Mouse (Mus musculus) heart, postnatal 0 days (tissue): ENCODE results near the gene Apol7e. TPM values are rescaled to one million over a fixed set of nuclear protein-coding genes. Genes with fewer than 3 reads are reported as not detected.

Experiments
- ATAC-seq: fragments of 200-750 bp; cut with Nextera tagmentation; 2 replicates; pipeline ENCODE4 v1.8.0; 2017; ENCODE audit warnings: low read depth, moderate number of reproducible peaks, moderate library complexity; ENCODE audit not compliant: insufficient read depth
- DNase-seq: peaks from one replicate; pipeline ENCODE4 v3.0.0-alpha.2; 2016; ENCODE audit warnings: low spot score
- H3K27ac ChIP-seq: fragments of 300-500 bp; sonication (generic); 2 replicates; pipeline ENCODE4 v1.5.1; 2014; ENCODE audit warnings: low read depth, mild to moderate bottlenecking
- H3K27me3 ChIP-seq: fragments of 300-500 bp; sonication (generic); 2 replicates; pipeline ENCODE4 v1.6.1; 2014; ENCODE audit warnings: low read length, mixed read lengths; ENCODE audit not compliant: control insufficient read depth, insufficient read depth
- H3K36me3 ChIP-seq: fragments of 300-500 bp; sonication (generic); replicated peaks from 2 replicates; pipeline ENCODE4 v1.6.1; 2014; ENCODE audit warnings: low read length, mixed read lengths; ENCODE audit not compliant: control insufficient read depth, insufficient read depth
- H3K4me1 ChIP-seq: fragments of 300-500 bp; sonication (generic); 2 replicates; pipeline ENCODE4 v1.6.1; 2014; ENCODE audit warnings: antibody characterized with exemption; ENCODE audit not compliant: control insufficient read depth, insufficient read depth
- H3K4me2 ChIP-seq: fragments of 300-500 bp; sonication (generic); 2 replicates; pipeline ENCODE4 v1.6.1; 2014; ENCODE audit warnings: low read depth, mild to moderate bottlenecking, low read length, moderate library complexity
- H3K4me3 ChIP-seq: fragments of 300-500 bp; sonication (generic); 2 replicates; pipeline ENCODE4 v1.5.1; 2014; ENCODE audit warnings: low read depth, low read length
- H3K9ac ChIP-seq: fragments of 300-500 bp; sonication (generic); replicated peaks from 2 replicates; pipeline ENCODE4 v1.6.1; 2014; ENCODE audit warnings: low read depth, low read length, mixed read lengths
- H3K9me3 ChIP-seq: fragments of 300-500 bp; sonication (generic); replicated peaks from 2 replicates; pipeline ENCODE4 v1.6.1; 2016; ENCODE audit warnings: low read length; ENCODE audit not compliant: control insufficient read depth
- CTCF ChIP-seq: IDR thresholded peaks from 2 replicates; pipeline ENCODE4 v1.5.1; 2016; ENCODE audit warnings: antibody characterized with exemption, control low read depth, low read depth
- EP300 ChIP-seq: IDR thresholded peaks from 2 replicates; pipeline ENCODE4 v1.6.1; 2016; ENCODE audit warnings: antibody characterized with exemption, low read depth
- WGBS: fragments of 180-500 bp; shearing (Covaris S2); extraction: QIAGEN DNeasy Blood & Tissue Kit; methylation state at CpG from one replicate; pipeline ENCODE4 v1.1.7; 2014; 5-methylcytosine and 5-hydroxymethylcytosine counted together
- polyA plus RNA-seq: library from polyadenylated mRNA; unstranded; fragments of >200 nt; fragmentation: Nextera tagmentation; extraction: Ambion mirVana; gene quantifications from 2 replicates; pipeline ENCODE4 v1.2.1, GENCODE M21; 2015
- total RNA-seq: library from RNA; depleted of rRNA; stranded (reverse); fragments of >200 nt; gene quantifications from 2 replicates; pipeline ENCODE4 v1.2.3, GENCODE M21; 2014; ENCODE audit warnings: low replicate concordance; rRNA removed

The Apol7e gene
- total and polyA plus RNA-seq, 2 experiments from 2014 or later: not detected

DNA sequence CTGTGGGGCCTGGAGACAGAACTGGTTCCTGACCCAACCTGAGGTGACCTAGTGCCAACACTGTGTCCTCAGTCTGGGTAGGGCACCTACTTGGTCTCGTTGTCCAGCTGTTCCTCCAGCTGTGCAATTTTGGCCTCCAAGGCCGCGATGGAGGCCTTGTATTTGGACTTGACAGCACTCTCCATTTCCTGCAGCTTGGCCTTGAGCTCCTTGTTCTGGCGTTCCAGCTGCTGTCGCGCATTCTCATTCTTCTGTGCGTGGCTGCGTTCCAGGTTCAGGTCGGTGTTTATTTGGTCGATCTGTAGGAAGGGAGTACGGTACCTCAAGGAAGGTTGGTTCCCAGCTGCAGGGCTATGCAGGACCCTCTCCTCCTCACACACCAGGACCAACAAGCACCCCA lies 65.0 kb downstream of the Apol7e start:
- H3K4me2 ChIP-seq: no peak overlapping the region
- H3K27me3 ChIP-seq: no peaks in the 10 kb centered on the region
- peaks cover 90% of the 10 kb centered on the region for H3K36me3 ChIP-seq
- no peaks in the 10 kb centered on the region for H3K4me1 ChIP-seq
- DNase-seq (no peak), ATAC-seq (no peak)
- no peaks in the 10 kb centered on the region for H3K9me3 ChIP-seq
- H3K27ac ChIP-seq: peak overlapping the region; percentile 48; the same call in 1 of the 2 replicates
- TF ChIP-seq CTCF: no peak
- TF ChIP-seq EP300: no peak
- WGBS: 69% methylated on average over 11 of the region's 11 CpGs
- no peak overlapping the region for H3K9ac ChIP-seq
- no peak overlapping the region for H3K4me3 ChIP-seq

DNA sequence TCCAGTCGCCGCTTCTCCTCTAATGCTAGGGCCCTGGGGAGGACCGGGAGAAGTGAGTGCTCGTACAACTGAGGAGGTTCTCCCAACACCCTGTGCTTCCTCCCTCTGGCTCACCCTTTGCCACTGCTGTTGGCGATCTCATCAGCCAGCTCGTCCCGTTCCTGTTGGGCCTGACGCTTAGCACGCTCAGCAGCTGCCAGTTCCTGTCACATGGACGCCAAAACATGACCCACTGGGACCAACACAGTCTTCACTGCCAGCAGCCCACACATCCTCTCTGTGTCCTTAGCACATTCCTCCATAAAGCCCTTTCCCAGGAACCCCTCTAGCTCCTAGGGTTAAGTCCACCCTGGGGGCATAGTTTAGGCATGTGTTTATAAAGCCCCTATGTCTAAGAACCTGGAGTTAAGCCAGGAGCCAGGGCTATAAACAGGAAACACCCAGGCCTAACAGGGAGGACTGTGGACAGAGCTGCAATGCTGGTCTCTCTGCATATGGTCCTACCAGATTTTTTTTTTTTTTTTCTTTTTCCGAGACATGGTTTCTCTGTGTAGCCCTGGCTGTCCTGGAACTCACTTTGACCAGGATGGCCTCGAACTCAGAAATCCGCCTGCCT lies 65.8 kb downstream of the Apol7e start:
- DNase-seq (peak; percentile 41), ATAC-seq (0 out of 2 replicates have a peak, but pooled peaks have one; percentile 18)
- Histone ChIP-seq H3K9ac (no peak overlapping the region), H3K9me3 (no peaks in the 10 kb centered on the region), H3K4me1 (no peaks in the 10 kb centered on the region), H3K4me2 (no peak overlapping the region), H3K27ac (peak overlapping the region; percentile 48), H3K27me3 (no peaks in the 10 kb centered on the region), H3K36me3 (peaks cover 98% of the 10 kb centered on the region), H3K4me3 (no peak overlapping the region)
- 56% methylated on average over 13 of the region's 13 CpGs for WGBS
- TF ChIP-seq CTCF: no peak
- no peak for TF ChIP-seq EP300

DNA sequence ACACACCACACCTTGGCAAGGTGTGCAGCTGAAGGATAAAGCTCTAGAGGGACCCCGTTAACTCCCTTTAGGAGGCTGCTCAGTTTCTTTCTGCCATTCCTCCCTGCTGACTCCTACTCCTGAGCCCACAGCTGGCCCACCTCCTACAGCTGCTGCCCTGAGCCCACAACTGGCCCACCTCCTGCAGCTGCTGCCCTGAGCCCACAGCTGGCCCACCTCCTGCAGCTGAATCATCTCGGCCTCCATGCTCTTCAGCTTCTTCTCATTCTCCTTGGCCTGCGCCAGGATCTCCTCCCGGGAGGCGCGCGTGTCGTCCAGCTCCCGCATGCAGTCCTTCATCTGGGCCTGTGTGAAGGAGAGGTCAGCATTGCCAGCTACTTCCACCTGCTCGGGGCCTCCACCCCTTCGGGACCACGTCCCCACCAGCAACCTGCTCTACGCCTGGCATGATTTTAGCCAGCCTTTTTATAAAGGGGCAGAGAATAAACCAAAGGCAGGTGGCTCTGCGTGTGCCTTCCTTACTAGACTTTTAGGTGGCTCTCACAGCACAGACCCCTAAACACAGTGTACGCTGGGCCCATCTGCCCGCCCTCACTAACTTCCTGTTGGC lies 66.9 kb downstream of the Apol7e start:
- H3K9me3 ChIP-seq: no peaks in the 10 kb centered on the region
- no peaks in the 10 kb centered on the region for H3K27me3 ChIP-seq
- TF ChIP-seq CTCF: no peak
- no peak for TF ChIP-seq EP300
- no peak overlapping the region for H3K9ac ChIP-seq
- DNase-seq (no peak), ATAC-seq (no peak)
- no peak overlapping the region for H3K4me3 ChIP-seq
- H3K27ac ChIP-seq: no peak overlapping the region
- H3K4me2 ChIP-seq: no peak overlapping the region
- H3K4me1 ChIP-seq: no peaks in the 10 kb centered on the region
- WGBS: 84% methylated on average over 16 of the region's 16 CpGs
- H3K36me3 ChIP-seq: peaks cover 100% of the 10 kb centered on the region

DNA sequence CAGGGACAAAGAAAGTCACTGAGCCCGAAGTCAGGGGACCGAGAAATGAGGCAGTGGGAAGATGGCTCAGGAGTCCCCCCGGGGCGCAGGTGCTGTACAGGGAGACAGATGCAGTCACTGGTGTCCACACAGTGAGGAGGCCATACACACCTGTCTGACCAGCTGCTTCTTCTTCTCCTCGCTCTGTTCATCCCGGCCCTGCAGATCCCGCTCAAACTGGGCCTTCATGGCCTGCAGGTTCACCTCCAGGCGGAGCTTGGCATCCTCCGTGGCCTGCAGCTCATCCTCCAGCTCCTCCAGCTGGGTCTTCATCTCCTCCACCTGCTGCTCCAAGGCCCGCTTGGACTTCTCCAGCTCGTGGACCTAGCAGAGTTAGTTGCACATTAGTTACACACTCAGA lies 68.3 kb downstream of the Apol7e start:
- ATAC-seq: no peak
- H3K4me3 ChIP-seq: no peak overlapping the region

More for the DNA sequence above, 68.3 kb downstream of the Apol7e start:
- no peak for TF ChIP-seq EP300
- TF ChIP-seq CTCF: no peak
- Histone ChIP-seq H3K36me3 (peaks cover 100% of the 10 kb centered on the region), H3K9me3 (no peaks in the 10 kb centered on the region), H3K4me2 (no peak overlapping the region), H3K27me3 (no peaks in the 10 kb centered on the region), H3K27ac (no peak overlapping the region), H3K4me1 (no peaks in the 10 kb centered on the region), H3K9ac (no peak overlapping the region)
- no peak for DNase-seq
- 89% methylated on average over 11 of the region's 11 CpGs for WGBS

Other genes starting within 250 kb of the Apol7e start
- not detected in 2 replicates for gene Apol10a, start 221.8 kb upstream of the Apol7e start, total RNA-seq
- gene Apol10a, start 221.8 kb upstream of the Apol7e start, polyA plus RNA-seq: 0.04 TPM in 1 of 2 replicates, not detected in the other
- gene Apol11a, start 190.6 kb upstream of the Apol7e start, total RNA-seq: not detected in 2 replicates
- not detected in 2 replicates for gene Apol11a, start 190.6 kb upstream of the Apol7e start, polyA plus RNA-seq
- gene Apol7c, start 165.5 kb upstream of the Apol7e start, total RNA-seq: 0.12 TPM in 1 of 2 replicates, not detected in the other
- gene Apol7c, start 165.5 kb upstream of the Apol7e start, polyA plus RNA-seq: not detected in 2 replicates
- gene 1700025B11Rik, start 137.0 kb upstream of the Apol7e start, total RNA-seq: not detected in 2 replicates
- not detected in 2 replicates for gene 1700025B11Rik, start 137.0 kb upstream of the Apol7e start, polyA plus RNA-seq
- gene Apol10b, start 102.7 kb upstream of the Apol7e start, total RNA-seq: not detected in 2 replicates
- gene Apol10b, start 102.7 kb upstream of the Apol7e start, polyA plus RNA-seq: 0.11 TPM in 1 of 2 replicates, not detected in the other
- gene Gm36245, start 99.6 kb upstream of the Apol7e start, total RNA-seq: not detected in 2 replicates
- gene Gm36245, start 99.6 kb upstream of the Apol7e start, polyA plus RNA-seq: not detected in 2 replicates
- 0.50 TPM in 1 of 2 replicates, not detected in the other for gene Apol11b, start 55.6 kb upstream of the Apol7e start, total RNA-seq
- gene Apol11b, start 55.6 kb upstream of the Apol7e start, polyA plus RNA-seq: 0.05 and 0.18 TPM in 2 replicates
- 0.23 and 0.81 TPM in 2 replicates for gene Apol9b, start 30.2 kb downstream of the Apol7e start, total RNA-seq
- gene Apol9b, start 30.2 kb downstream of the Apol7e start, polyA plus RNA-seq: 0.14 and 0.30 TPM in 2 replicates
- 0.46 TPM in 1 of 2 replicates, not detected in the other for gene Apol8, start 58.1 kb downstream of the Apol7e start, total RNA-seq
- 0.04 TPM in 1 of 2 replicates, not detected in the other for gene Apol8, start 58.1 kb downstream of the Apol7e start, polyA plus RNA-seq
- gene Myh9, start 143.3 kb downstream of the Apol7e start, total RNA-seq: 62.0 and 63.6 TPM in 2 replicates
- gene Myh9, start 143.3 kb downstream of the Apol7e start, polyA plus RNA-seq: 15.7 and 17.5 TPM in 2 replicates
- 72.2 and 106 TPM in 2 replicates for gene Txn2, start 230.1 kb downstream of the Apol7e start, total RNA-seq
- gene Txn2, start 230.1 kb downstream of the Apol7e start, polyA plus RNA-seq: 317 and 322 TPM in 2 replicates